Mouse (Mus musculus) heart, postnatal 0 days (tissue): ENCODE measurements at regions not wholly inside any gene's neighbourhood (a gene's known extent, or its start where the extent isn't known, plus 50 kb on each side); places are given as distances from the start of the nearest gene placed in this dataset.

ENCODE experiments used
- CTCF ChIP-seq: IDR thresholded peaks from 2 replicates; pipeline ENCODE4 v1.5.1; 2016; ENCODE audit warnings: antibody characterized with exemption, control low read depth, low read depth
- EP300 ChIP-seq: IDR thresholded peaks from 2 replicates; pipeline ENCODE4 v1.6.1; 2016; ENCODE audit warnings: antibody characterized with exemption, low read depth

- TF ChIP-seq CTCF = no peak
- TF ChIP-seq EP300 = no peak
These were observed 622.2 kb downstream of the Gbe1 start for GRCm38 (mm10) chr16:70935959-70936358.
